Mouse (Mus musculus) adrenal gland, postnatal 0 days (tissue): ENCODE measurements around the gene Tulp4. TPM values are rescaled to one million over a fixed set of nuclear protein-coding genes. Genes with fewer than 3 reads are reported as not detected.

Experiments
- microRNA-seq: library from miRNA; unstranded; fragments of <30 nt; microRNA quantifications from one replicate; pipeline ENCODE4, GENCODE M21; 2016; ENCODE audit warnings: borderline replicate concordance; ENCODE audit not compliant: insufficient number of aligned reads
- polyA plus RNA-seq: library from polyadenylated mRNA; unstranded; fragments of >200 nt; fragmentation: Nextera tagmentation; extraction: Ambion mirVana; gene quantifications from 2 replicates; pipeline ENCODE4 v1.2.1, GENCODE M21; 2015

The Tulp4 gene
- 36.0 and 47.6 TPM in 2 replicates for polyA plus RNA-seq

GRCm38 (mm10) chr17:6106361-6107014 lies at the start of gene Tulp4:
Gene Tulp4 (plus strand): TSS chr17:6106437.

GRCm38 (mm10) chr17:6079287-6080122 lies 26.7 kb upstream of the Tulp4 start, which contains the start of the genes Serac1 and Gtf2h5:
Gene Serac1 (minus strand): TSS chr17:6079741.
Gene Gtf2h5 (plus strand): TSS chr17:6079786.

GRCm38 (mm10) chr17:6256400-6257069 lies 150.3 kb downstream of the Tulp4 start, which contains the start of gene Tmem181a:
Gene Tmem181a (plus strand): TSS chr17:6256860.

Small RNAs within 50 kb of the gene (microRNA-seq; reads per million reads assigned to microRNA genes)
- not detected for gene Gm22774

Other genes with a start within 250 kb of the Tulp4 start
- gene Synj2, start 165.2 kb upstream of the Tulp4 start, polyA plus RNA-seq: 2.2 and 2.4 TPM in 2 replicates
- gene Serac1, start 26.7 kb upstream of the Tulp4 start, polyA plus RNA-seq: 2.4 and 2.5 TPM in 2 replicates
- gene Gtf2h5, start 26.7 kb upstream of the Tulp4 start, polyA plus RNA-seq: 201 and 234 TPM in 2 replicates
- 14.4 and 19.5 TPM in 2 replicates for gene Tmem181a, start 150.4 kb downstream of the Tulp4 start, polyA plus RNA-seq
- 14.3 and 19.2 TPM in 2 replicates for gene Dynlt1a, start 211.1 kb downstream of the Tulp4 start, polyA plus RNA-seq